Mouse (Mus musculus) testis, adult 2 months (tissue): ENCODE data around the gene Olfr1391.
"Not testable (repeated sequence)": the region's sequence is repeated elsewhere in the genome, so short reads cannot be mapped to it uniquely, and the experiment has no call there.

ENCODE experiments used
- CTCF ChIP-seq: fragments of 200-500 bp; IDR thresholded peaks from 2 replicates; pipeline ENCODE4 v1.5.1; 2012; ENCODE audit warnings: low read depth, mild to moderate bottlenecking, inconsistent platforms, low read length, moderate library complexity; ENCODE audit not compliant: control insufficient read depth, insufficient read depth, insufficient replicate concordance
- POLR2A ChIP-seq: fragments of 200-500 bp; IDR thresholded peaks from 2 replicates; pipeline ENCODE4 v1.6.1; 2012; ENCODE audit warnings: low read depth, mild to moderate bottlenecking, inconsistent platforms, low read length, moderate library complexity; ENCODE audit not compliant: control insufficient read depth

- TF ChIP-seq CTCF, POLR2A: not testable (repeated sequence)
These were observed 37.6 kb upstream of the Olfr1391 start, which contains the start of gene Olfr1392 for GRCm38 (mm10) chr11:49284982-49285381.
